Mouse (Mus musculus) stomach, postnatal 0 days (tissue): ENCODE data around the gene Wwox.

Experiments used
- CTCF ChIP-seq: IDR thresholded peaks from 2 replicates; pipeline ENCODE4 v1.5.1; 2016; ENCODE audit warnings: antibody characterized with exemption, low read depth, mild to moderate bottlenecking, moderate library complexity
- EP300 ChIP-seq: optimal IDR thresholded peaks from 2 replicates; pipeline ENCODE3; 2016; ENCODE audit warnings: antibody characterized with exemption

DNA sequence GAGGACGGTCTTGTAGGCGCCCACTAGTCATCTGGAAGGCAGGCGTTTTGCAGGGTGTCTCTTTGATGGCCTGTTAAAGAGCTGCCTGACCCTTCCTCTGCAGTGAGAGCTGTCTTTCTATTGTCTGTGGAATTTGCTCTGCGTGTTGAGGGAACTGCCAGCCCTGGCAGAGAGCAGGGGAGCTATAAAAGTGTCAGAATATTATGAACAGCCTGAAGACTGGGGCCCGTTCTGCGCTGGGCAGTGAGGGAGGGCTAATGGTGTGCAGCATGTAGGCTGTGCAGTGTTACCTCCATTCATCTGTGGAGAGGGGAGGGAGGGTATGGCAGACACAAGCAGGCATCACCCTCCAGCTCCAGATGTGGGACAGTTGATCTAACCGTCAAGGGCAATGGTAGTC, 923.1 kb downstream of the Wwox start:
- TF ChIP-seq CTCF = no peak
- no peak for TF ChIP-seq EP300
